Mouse (Mus musculus) testis, adult 2 months (tissue): ENCODE measurements around the gene Isg20l2.

Experiments
- CTCF ChIP-seq: fragments of 200-500 bp; IDR thresholded peaks from 2 replicates; pipeline ENCODE4 v1.5.1; 2012; ENCODE audit warnings: low read depth, mild to moderate bottlenecking, inconsistent platforms, low read length, moderate library complexity; ENCODE audit not compliant: control insufficient read depth, insufficient read depth, insufficient replicate concordance
- POLR2A ChIP-seq: fragments of 200-500 bp; IDR thresholded peaks from 2 replicates; pipeline ENCODE4 v1.6.1; 2012; ENCODE audit warnings: low read depth, mild to moderate bottlenecking, inconsistent platforms, low read length, moderate library complexity; ENCODE audit not compliant: control insufficient read depth

DNA sequence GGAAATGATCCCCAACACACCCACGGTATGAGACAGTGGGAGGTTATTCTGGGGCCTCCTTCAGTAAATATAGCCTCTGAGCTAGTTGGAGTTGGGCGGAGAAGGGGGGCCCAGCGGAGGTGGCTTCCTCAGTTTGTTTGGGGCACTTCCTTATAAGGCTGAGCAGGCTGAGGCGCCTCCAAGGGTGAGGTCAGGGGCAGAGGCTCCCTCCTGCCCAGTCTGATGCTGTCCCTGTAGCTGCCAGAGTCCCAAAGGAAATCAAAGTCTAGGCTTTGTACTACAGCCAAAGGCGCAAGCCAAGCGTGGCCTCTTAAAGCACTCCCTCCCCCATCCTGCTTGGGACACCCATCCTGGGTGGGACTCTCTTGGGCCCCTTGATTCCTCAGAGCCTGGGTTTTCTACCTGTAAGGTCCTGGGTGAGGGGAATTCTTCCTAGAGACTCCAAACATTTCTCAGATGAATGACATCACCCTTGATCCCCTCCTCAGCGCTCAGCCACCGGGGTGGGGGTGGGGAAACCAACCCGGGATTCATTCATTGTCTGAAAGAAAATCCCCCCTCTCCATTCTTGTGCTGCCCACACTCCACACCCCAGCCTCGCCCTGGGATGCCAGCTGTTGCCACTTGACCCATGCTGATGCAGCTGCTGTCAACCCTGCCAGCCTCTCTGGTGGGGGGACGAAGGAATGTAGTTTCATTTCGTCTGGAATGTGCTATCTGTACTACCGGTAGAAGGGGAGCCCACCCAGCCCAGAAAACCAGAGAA is 52.9 kb downstream of the Isg20l2 start:
- TF ChIP-seq CTCF (no peak), POLR2A (no peak)
